In genomic region chr1:75293331-75293701, GRCm38 (mm10) we compare ENCODE assay signal across 15 mouse cellular contexts. TPM values are rescaled to one million over a fixed set of nuclear protein-coding genes. Genes with fewer than 3 reads are reported as not detected.
A peak's percentile ranks its signal among the peaks of the same experiment; 100 is the strongest.
DNase-seq lines count a peak whose midpoint lies in the region; ATAC-seq and TF ChIP-seq lines count a peak whose summit lies in the region.
"Had no signal": no experiment of that assay in that cellular context is flagged by ENCODE, and none has a peak within 500 bp of the region (broad histone marks: within the 10 kb centered on the region; RNA-seq: fewer than 3 reads in every experiment).

No protein-coding gene starts in this region.

- no peak for DNase-seq in heart, adult 9 months (ENCODE audit: low spot score in 2 of 2)
- no peak for DNase-seq in kidney, postnatal 36 days
- no peak for DNase-seq in Patski (ENCODE audit: low read depth, low spot score)
- DNase-seq: cerebellum, adult 9-11 months; gastrocnemius, adult 2 months; kidney, adult 18-20 months; lung, postnatal 36 days; right cerebral cortex, postnatal 14 days; thymus, postnatal 36 days had no signal

- CTCF ChIA-PET in Patski (lab: Charles Lee) = interaction anchor here (1.0 to 1.3 kb wide), 2 partner anchors 12 to 42 kb away, joined by 3 read pairs; no protein-coding TSS in a partner anchor

- 63% methylated on average over 5 of the region's 5 CpGs for WGBS in heart, embryonic 16.5 days
- 71% methylated on average over 5 of the region's 5 CpGs for WGBS in kidney, embryonic 15.5 days

- H3K4me2 ChIP-seq in heart, embryonic 16.5 days (ENCODE audit: low read depth, low read length) = no peak overlapping the region
- no peak overlapping the region for H3K4me2 ChIP-seq in kidney, embryonic 15.5 days
- H3K4me2 ChIP-seq: embryonic facial prominence, embryonic 13.5 days; neural tube, embryonic 13.5 days had no signal

- POLR2A ChIA-PET in Patski (lab: Charles Lee) = no interaction called here

- H3K27me3 ChIP-seq in heart, embryonic 16.5 days (ENCODE audit: control insufficient read depth, insufficient read depth, low read length) = no peaks in the 10 kb centered on the region
- 0 out of 2 replicates have a peak, but pooled peaks cover 3% of the 10 kb centered on the region for H3K27me3 ChIP-seq in kidney, embryonic 15.5 days
- H3K27me3 ChIP-seq in Patski = no peaks in the 10 kb centered on the region
- H3K27me3 ChIP-seq: embryonic facial prominence, embryonic 13.5 days; neural tube, embryonic 13.5 days had no signal

- TF ChIP-seq POLR2A in embryonic fibroblast, embryonic 13.5 days (IDR thresholded peaks at IDR 0.05; ENCODE audit: low read depth, low read length) = no peak

- in situ Hi-C loops in Patski (cut with MboI; ENCODE audit: low pct_unique_long_range_greater_than_20kb) = no loop called here

- TF ChIP-seq CTCF in Patski (IDR thresholded peaks at IDR 0.05) = no peak
- no peak for TF ChIP-seq CTCF in embryonic fibroblast, embryonic 13.5 days (IDR thresholded peaks at IDR 0.05; ENCODE audit: borderline replicate concordance, insufficient read depth, low read length)

- peaks cover 12% of the 10 kb centered on the region for H3K4me1 ChIP-seq in heart, embryonic 16.5 days (ENCODE audit: control insufficient read depth, insufficient read depth, low read length)
- peaks cover 5% of the 10 kb centered on the region; the same call in 1 of the 2 replicates for H3K4me1 ChIP-seq in kidney, embryonic 15.5 days
- peaks cover 18% of the 10 kb centered on the region for H3K4me1 ChIP-seq in embryonic fibroblast, embryonic 13.5 days (ENCODE audit: control insufficient read depth, insufficient read depth, low read length)

- no peak overlapping the region for H3K4me3 ChIP-seq in heart, embryonic 16.5 days (ENCODE audit: low read length)
- no peak overlapping the region for H3K4me3 ChIP-seq in kidney, embryonic 15.5 days (replicated peaks)
- no peak overlapping the region for H3K4me3 ChIP-seq in embryonic fibroblast, embryonic 13.5 days (ENCODE audit: insufficient read depth, low read length)
- H3K4me3 ChIP-seq: embryonic facial prominence, embryonic 13.5 days; gastrocnemius, adult 2 months; neural tube, embryonic 13.5 days had no signal

- H3K36me3 ChIP-seq in heart, embryonic 16.5 days (ENCODE audit: control insufficient read depth, insufficient read depth) = no peaks in the 10 kb centered on the region
- no peaks in the 10 kb centered on the region for H3K36me3 ChIP-seq in kidney, embryonic 15.5 days
- H3K36me3 ChIP-seq: embryonic facial prominence, embryonic 13.5 days; neural tube, embryonic 13.5 days had no signal

- H3K9me3 ChIP-seq in heart, embryonic 16.5 days (replicated peaks; ENCODE audit: control insufficient read depth, low read length) = no peaks in the 10 kb centered on the region
- H3K9me3 ChIP-seq in kidney, embryonic 15.5 days (replicated peaks) = no peaks in the 10 kb centered on the region
- H3K9me3 ChIP-seq: embryonic facial prominence, embryonic 13.5 days; neural tube, embryonic 13.5 days had no signal

- ATAC-seq in heart, embryonic 16.5 days (replicated peaks; ENCODE audit: extremely low read depth, insufficient read depth, low FRiP score) = no peak
- 0 out of 2 replicates have a peak, but pooled peaks have one; percentile 22 for ATAC-seq in kidney, embryonic 15.5 days (replicated peaks; ENCODE audit: low FRiP score)
- peak; percentile 24 for ATAC-seq in Patski
- ATAC-seq in cerebellum, adult (ENCODE audit: insufficient number of reproducible peaks, low FRiP score, low TSS enrichment) = no peak

- H3K27ac ChIP-seq in heart, embryonic 16.5 days (ENCODE audit: low read length) = peak overlapping the region; percentile 59; the same call in 1 of the 2 replicates
- peak overlapping the region; percentile 85 for H3K27ac ChIP-seq in kidney, embryonic 15.5 days
- H3K27ac ChIP-seq in embryonic fibroblast, embryonic 13.5 days (ENCODE audit: insufficient read depth, low read length) = peak overlapping the region; percentile 88
- H3K27ac ChIP-seq: embryonic facial prominence, embryonic 13.5 days; gastrocnemius, adult 2 months; neural tube, embryonic 13.5 days had no signal

- H3K9ac ChIP-seq in heart, embryonic 16.5 days (ENCODE audit: low read length) = no peak overlapping the region
- H3K9ac ChIP-seq in kidney, embryonic 15.5 days = no peak overlapping the region
- H3K9ac ChIP-seq: embryonic facial prominence, embryonic 13.5 days; neural tube, embryonic 13.5 days had no signal

RNA-seq across cellular contexts. Expression of gene Resp18, which starts 15.1 kb away (rescaled TPM):
- polyA plus RNA-seq in heart, embryonic 16.5 days (2015; fragmentation: Nextera tagmentation; extraction: Ambion mirVana) = 0.76 TPM in 1 of 2 replicates, not detected in the other
- polyA plus RNA-seq in kidney, embryonic 15.5 days (2015; fragmentation: Nextera tagmentation; extraction: Ambion mirVana) = 1.5 and 10.1 TPM in 2 replicates
- not detected for polyA plus RNA-seq in Patski (2021)
- polyA plus RNA-seq in embryonic fibroblast, embryonic 13.5 days (2011; ENCODE audit: insufficient read length, low read depth, missing spikeins) = not detected in 2 replicates

RNA-seq across cellular contexts. Expression of gene Dnpep, which starts 24.5 kb away (rescaled TPM):
- polyA plus RNA-seq in heart, embryonic 16.5 days (2015; fragmentation: Nextera tagmentation; extraction: Ambion mirVana) = 129 and 131 TPM in 2 replicates
- polyA plus RNA-seq in kidney, embryonic 15.5 days (2015; fragmentation: Nextera tagmentation; extraction: Ambion mirVana) = 136 and 153 TPM in 2 replicates
- polyA plus RNA-seq in Patski (2021) = 151 TPM
- polyA plus RNA-seq in embryonic fibroblast, embryonic 13.5 days (2011; ENCODE audit: insufficient read length, low read depth, missing spikeins) = 79.7 and 96.9 TPM in 2 replicates

RNA-seq across cellular contexts. Expression of gene Ptprn, which starts 29.0 kb away (rescaled TPM):
- 0.44 and 0.62 TPM in 2 replicates for polyA plus RNA-seq in heart, embryonic 16.5 days (2015; fragmentation: Nextera tagmentation; extraction: Ambion mirVana)
- polyA plus RNA-seq in kidney, embryonic 15.5 days (2015; fragmentation: Nextera tagmentation; extraction: Ambion mirVana) = 0.48 and 2.3 TPM in 2 replicates
- 0.33 TPM for polyA plus RNA-seq in Patski (2021)
- 67.6 and 114 TPM in 2 replicates for polyA plus RNA-seq in embryonic fibroblast, embryonic 13.5 days (2011; ENCODE audit: insufficient read length, low read depth, missing spikeins)

RNA-seq across cellular contexts. Expression of gene Dnajb2, which starts 57.1 kb away (rescaled TPM):
- 45.6 and 46.0 TPM in 2 replicates for polyA plus RNA-seq in heart, embryonic 16.5 days (2015; fragmentation: Nextera tagmentation; extraction: Ambion mirVana)
- 33.8 and 38.6 TPM in 2 replicates for polyA plus RNA-seq in kidney, embryonic 15.5 days (2015; fragmentation: Nextera tagmentation; extraction: Ambion mirVana)
- polyA plus RNA-seq in Patski (2021) = 54.1 TPM
- 28.4 and 31.8 TPM in 2 replicates for polyA plus RNA-seq in embryonic fibroblast, embryonic 13.5 days (2011; ENCODE audit: insufficient read length, low read depth, missing spikeins)

Comparison
In these comparisons a context has a peak if more than half of its experiments do, and no peak if none do; other contexts are left out.
1. ATAC-seq: peak in kidney, embryonic 15.5 days (single experiment) and Patski (single experiment); none in heart, embryonic 16.5 days (single experiment) and cerebellum, adult (single experiment).
2. RNA of gene Ptprn, which starts 29.0 kb away (polyA plus RNA-seq): 67.6 to 114 TPM in embryonic fibroblast, embryonic 13.5 days; 0.48 to 2.3 TPM in kidney, embryonic 15.5 days, 0.44 to 0.62 TPM in heart, embryonic 16.5 days and 0.33 TPM in Patski (single experiment); every median in the first group is over 10 times any median in the second.
3. Peak in every context shown above with its lines, with median percentiles within 50 percentile points of each other: H3K27ac ChIP-seq.